Mouse (Mus musculus): Measurements from ENCODE around the gene Ift80.

- TF ChIP-seq CTCF (IDR thresholded peaks at IDR 0.05; ENCODE audit: low read depth, low read length) (no peak), TAL1 (conservative IDR thresholded peaks at IDR 0.05; ENCODE audit: low read depth, low read length) (no peak), POLR2AphosphoS5 (IDR thresholded peaks at IDR 0.05; ENCODE audit: insufficient replicate concordance, low read depth, low read length) (no peak), GATA1 (IDR thresholded peaks at IDR 0.05; ENCODE audit: borderline replicate concordance, low read length) (no peak), GATA2 (IDR thresholded peaks at IDR 0.05; ENCODE audit: borderline replicate concordance, low read depth, low read length) (no peak)
These were observed 29.5 kb downstream of the Ift80 start for GRCm38 (mm10) chr3:68974639-68975532.

Measured in G1E (cell line).